Mouse (Mus musculus) layer of hippocampus, postnatal 14 days (tissue): ENCODE results near the gene Slc9a7. TPM values are rescaled to one million over a fixed set of nuclear protein-coding genes. Genes with fewer than 3 reads are reported as not detected.

ENCODE experiments used
- DNase-seq, 2 experiments: peaks; one replicate each; pipeline ENCODE4 v3.0.0; 2021 to 2022; ENCODE audit warnings: low spot score in 2 of 2, mixed read lengths in 1 of 2
- long read RNA-seq, 2 experiments: library from polyadenylated mRNA; stranded (forward); transcript quantifications; one replicate each; pipeline ENCODE4 v2.0.0; 2021
- total RNA-seq, 2 experiments: library from RNA; stranded (reverse); gene quantifications; 2 replicates each; pipeline ENCODE4 v1.2.3; 2021

Slc9a7 gene
- total RNA-seq = 10 to 100 TPM; 66.5 to 68.3 TPM
- long read RNA-seq, experiment 1, partial matches to known transcripts = 6 of 10 reads
- long read RNA-seq, experiment 1, other reads (novel, unspliced or antisense) = 3 of 10 reads
- long read RNA-seq, experiment 2, partial matches to known transcripts = 0 of 4 reads
- long read RNA-seq, experiment 2, other reads (novel, unspliced or antisense) = 4 of 4 reads

DNA sequence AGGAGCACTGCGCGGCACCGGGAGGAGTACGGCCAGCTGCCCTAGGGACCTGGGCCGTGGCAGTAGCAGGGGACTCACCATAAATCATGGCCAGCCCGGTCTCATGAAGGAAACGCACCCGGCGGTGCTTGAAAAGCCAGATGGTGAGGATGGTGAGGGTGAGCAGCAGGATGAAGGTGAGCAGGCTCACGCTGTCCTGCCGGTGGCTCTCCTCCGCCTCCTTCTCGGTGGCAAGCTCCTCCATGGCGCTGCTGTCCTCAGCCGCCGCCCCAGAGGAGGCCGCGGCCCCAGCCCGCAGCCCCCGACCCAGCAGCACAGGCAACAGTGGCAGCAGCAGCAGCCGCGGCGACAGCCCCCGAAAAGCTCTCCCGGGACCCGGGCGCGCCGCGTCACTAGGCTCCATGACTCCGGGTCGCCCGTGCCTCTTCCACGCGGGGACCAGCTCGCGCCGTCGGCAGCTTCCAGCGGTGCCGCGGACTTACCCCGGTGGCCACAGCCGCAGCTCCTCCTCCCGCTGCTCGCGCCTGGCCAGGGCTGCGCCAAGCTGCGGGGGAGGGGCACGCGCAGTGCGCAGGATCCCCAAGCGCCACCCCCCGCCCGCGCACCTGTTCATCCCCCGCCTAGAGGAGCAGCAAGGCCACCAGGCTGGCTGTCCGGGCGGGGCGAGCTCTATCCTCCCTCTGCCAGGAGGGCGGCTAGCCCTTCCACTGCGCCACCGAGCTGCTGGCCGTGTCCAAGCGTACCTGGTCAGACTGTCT, at the start of gene Slc9a7:
TSS of gene Slc9a7 (minus strand) at position 526 of the 758 bp plus-strand sequence.
- DNase-seq = peak; percentile 50 to 54

DNA sequence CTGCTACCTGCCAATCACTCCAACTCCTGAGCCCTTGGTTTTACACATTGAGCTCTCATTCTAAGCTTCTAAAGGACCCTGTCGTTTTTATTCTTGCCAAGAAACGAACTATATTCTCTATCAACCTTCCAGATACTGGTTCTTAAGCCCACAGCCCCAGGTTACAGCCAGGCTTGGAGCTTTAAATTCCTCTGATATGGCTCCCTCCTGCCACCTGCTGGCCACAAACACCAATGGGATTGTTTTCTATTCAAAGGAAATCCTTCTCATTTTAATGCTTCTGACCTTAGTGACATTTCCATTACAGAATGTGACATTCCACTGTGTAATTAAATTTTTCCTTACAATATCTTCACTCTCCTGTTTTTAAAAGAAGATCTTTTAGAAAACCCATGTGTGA, 44.1 kb upstream of the Slc9a7 start:
- DNase-seq = peak; percentile 15 to 42

DNA sequence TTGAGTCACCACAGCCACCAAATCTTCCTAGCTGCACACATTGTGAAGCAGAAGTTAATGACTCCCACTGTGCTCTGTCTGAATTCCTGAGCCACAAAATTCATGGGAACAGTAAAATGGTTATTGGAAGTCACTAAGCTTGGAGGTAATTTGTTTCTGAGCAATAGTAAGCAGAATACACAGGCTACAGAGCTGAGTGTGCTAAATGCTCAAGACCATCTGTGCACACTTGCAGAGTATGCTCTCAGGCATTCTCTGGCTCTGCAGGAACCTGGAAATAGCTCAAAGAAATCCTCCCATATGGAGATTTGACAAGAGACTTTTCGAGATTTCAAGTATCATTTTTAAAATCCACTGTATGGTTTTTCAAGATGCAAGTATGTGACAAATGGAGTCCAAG, 41.1 kb upstream of the Slc9a7 start:
- peak in 1 of 2 experiments; percentile 43 for DNase-seq

DNA sequence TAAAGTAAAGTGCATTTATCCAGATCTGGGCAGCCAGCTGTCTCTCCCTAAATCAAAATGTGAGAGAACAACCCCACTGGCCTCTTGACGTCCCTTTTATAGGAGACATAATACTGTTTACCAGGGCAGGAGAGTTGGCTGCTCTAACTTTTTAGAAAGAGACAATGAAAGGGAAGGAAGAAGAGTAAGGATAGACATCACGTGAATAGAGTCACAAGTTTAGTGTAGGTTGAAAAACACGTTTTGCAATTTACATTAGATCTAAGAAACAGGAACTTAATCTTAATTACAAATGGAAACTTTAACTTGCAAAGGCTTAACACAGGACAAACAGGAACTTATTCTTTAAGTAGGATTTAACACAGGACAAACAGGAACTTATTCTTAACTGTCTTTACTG, 15.6 kb upstream of the Slc9a7 start:
- DNase-seq = no peak

DNA sequence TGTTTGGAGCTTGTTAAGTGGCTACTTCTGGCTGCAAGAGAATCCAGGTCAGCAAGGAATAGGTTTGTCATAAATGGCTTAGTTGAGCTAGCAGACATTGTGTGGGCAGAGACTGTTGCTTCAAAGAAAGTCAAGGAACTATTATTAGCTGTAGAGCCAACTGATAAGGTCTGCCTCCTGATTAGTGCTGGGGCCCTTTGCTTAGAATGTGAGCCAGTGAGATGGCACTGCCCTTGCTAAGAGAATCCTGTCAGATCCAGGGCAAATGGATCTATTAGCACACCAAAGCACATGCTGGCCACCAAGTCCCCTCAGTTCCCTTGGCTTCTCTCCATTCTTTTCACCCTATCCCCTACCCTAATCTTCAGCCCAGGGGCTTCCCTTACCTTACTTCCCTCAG, 14.3 kb upstream of the Slc9a7 start:
- DNase-seq = no peak

DNA sequence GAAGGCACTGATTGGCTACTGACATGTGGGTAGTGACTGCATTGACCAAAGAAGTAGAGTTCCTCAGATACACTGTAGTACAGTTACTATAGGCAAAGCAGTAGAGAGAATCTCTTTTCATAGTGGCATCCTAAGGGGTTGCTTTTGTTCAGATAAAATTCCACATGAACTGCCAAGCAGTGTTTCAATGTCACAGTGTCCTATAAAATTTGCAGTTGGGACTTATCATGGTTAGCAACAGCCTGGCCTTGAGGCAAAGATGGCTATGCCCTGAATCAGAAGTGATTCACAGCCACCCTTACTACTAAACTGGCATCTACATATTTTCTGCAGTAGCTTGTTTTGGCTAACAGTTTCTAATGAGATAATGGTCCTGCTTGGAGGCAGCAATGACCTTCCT, 11.7 kb upstream of the Slc9a7 start:
- no peak for DNase-seq

DNA sequence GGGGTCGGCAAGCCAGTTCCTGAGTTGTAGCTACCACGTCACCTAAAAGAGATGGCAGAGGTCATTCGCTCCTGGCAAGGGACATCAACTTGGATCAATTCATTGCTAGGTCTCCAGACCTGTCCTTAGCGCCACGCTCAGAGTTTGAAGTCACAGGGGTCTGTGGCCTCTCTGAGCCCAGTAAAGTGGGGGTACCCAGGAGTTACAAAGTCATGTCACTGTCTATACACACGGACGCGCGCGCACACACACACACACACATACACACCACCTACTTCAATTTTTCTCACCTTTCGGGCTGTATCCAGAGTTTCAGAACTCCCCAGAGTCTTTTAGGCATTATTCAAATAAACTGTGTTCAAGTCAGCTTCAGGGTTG, 422 bp upstream of the Slc9a7 start:
- DNase-seq = no peak

DNA sequence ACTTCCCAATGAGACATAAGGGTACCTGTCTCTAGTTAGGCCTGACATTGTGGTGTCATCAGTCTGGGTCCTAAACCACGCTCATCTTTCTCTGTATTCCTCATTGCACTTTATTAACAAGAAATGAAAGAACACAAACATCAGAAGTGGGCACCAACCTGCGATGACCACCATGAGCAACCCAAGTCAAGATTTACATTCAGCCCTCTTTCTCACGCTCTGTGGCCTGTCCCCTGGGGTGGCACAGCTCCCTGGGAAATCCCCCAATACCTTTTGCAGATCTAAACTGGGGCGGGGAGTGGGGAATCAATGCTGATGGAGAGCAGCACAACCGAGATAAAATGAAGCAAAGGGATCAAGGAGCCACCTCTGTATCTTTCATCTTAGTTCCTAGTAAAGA, 892 bp downstream of the Slc9a7 start:
- peak; percentile 7 to 8 for DNase-seq

DNA sequence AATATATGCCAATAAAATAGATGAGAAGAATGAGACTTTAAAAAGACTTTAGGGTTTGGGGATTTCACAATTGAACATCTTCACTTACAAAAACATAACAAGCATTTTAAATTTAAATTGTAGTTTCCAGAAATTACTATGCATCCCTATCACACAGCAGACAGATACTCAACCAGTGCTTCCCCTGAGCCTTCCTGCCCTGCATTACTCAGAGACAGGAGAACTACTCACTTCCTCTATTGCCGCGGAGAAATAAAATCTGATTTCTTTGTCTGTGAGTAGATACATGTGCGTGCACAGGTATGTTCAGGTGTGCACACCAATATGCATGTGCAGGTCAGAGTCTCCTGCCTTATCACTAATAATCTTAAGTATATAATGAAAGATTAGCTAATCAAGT, 2.9 kb downstream of the Slc9a7 start:
- DNase-seq = no peak

DNA sequence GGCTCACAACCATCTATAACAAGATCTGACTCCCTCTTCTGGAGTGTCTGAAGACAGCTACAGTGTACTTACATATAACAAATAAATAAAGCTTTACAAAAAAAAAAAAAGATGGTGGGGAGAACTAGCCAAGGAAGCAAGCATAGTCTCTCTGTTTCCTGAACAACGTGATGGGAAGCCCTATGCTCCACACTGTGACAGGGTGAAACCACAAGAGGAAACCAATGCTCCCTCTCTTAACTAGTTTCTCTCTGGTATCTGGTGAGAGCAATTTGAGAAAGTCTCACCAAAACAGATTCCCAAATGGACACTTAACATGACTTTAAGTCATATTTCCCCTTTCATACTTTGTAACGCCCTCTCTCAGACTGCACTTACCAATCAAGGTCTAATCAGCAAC, 5.4 kb downstream of the Slc9a7 start:
- no peak for DNase-seq

DNA sequence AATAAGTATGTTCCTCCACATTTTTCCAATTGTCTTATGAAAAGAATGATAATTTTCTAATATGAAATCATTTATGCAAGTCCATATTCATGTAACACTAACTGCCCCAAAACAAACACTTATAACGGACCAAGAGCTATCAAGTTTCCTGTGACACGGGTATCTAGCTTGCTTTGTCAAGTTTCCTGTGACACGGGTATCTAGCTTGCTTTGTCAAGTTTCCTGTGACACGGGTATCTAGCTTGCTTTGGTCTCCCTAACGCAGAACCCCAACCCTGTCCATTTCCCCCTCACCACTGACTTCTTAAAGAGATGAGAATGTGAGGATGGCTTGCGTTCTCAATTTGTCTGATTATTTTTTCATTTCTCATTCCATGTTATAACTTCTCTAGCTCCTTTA, 12.2 kb downstream of the Slc9a7 start:
- no peak for DNase-seq

DNA sequence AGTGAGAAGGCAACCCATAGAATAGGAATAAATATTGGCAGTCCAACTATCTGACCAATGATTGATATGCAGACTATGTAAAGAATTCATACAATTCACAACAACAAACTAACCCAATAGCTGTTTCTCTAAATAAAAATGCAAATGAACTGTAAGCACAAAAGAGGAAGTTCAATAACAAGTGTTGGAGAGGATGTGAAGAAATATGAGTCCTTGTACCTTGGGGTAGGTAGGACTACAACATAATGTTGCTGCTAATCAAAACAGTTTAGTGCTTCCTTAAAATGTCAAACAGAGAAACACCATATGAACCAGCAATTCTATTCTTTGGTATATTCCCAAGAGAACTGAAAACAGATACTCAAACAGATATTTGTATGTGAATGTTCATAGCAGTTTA, 17.8 kb downstream of the Slc9a7 start:
- DNase-seq = no peak

DNA sequence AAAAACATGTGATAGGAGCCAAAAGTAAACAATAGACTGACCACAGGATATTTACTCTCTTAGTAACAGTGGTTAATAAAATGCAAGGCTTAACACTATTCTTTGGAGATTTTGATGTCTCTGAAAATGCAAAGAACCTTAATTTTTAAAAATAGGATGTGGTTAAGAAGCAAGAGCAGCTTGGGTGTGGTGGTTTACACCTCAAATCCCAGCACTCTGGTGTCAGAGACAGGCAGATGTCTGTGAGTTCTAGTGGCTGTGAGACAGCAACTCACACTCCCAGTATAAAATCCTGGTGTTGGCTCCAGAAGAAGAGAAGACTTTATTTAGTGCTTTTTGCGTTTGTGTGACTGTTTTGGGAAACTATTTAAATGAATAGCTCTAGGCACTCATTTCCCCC, 19.6 kb downstream of the Slc9a7 start:
- DNase-seq = no peak

DNA sequence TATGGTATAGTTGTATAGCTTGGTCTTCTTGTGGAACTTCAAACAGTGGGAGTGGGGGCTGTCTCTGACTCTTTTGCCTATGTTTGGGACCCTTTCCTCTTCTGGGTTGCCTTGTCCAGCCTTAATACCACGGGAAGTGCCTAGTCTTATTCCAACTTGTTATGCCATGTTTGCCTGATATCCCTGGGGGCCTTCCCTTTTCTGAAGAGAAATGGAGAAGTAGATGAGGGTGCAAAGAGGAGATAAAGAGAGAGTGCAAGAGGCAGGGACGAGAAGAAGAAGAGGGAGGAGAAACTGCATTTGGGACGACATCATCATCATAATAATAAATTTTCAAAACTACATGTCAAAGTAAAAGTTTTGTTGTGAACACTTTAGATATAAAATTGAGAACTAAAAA, 21.6 kb downstream of the Slc9a7 start:
- DNase-seq = no peak

DNA sequence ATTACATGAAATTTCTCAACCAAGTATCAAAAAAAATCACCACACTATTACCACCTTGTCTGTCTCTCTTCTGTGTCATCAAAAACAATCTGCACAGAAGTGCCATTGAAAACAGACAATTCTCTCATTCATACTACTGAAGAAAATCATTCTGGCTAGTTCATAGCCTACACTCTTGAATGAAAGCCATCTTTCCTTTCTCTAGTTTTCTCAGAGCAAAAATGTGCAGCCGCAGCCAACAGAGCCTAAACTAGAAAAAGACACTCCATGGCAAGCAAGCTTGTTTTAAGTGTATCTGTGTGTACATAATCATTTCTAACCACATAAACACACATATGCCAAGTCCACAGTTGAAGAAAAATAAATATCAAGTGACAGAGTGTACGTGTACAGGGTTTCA, 27.2 kb downstream of the Slc9a7 start:
- no peak for DNase-seq

DNA sequence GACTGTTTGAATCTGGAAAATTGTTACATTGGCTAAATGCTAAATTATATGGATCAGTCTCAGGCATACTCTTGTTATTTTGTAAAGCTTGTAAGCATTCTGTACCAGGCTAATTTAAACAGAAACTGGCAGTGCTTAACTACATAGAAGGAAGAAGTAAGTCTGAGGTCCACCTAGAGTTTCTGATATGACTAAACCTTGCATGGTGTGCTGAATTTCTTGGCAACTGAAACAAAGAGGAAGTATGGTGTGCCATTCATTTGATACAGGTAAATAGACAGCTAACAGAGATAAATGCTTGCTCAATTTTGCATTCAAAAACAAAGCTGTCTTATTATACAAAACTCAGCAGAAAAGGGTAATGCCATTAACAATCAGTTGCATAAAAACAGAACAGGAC, 63.5 kb downstream of the Slc9a7 start:
- no peak for DNase-seq

DNA sequence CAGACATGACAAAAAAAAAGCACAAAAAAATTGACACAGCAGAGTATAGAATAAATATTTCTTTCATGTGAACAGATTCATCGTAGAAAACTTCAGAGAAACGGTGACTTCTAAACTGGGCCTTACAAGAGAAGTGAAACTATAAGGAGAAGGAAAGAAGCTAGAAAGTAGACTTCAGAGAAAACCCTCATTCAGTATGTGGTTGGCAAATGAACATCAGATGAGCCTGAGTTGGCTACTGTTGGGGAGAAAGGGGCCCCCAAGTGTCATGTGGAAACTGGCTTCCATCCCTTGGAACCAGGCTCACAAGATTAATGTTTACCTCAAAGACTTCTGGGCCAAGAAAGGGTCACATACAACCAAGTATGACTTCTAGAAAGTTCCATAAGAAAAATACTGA, 70.1 kb downstream of the Slc9a7 start:
- DNase-seq = no peak

DNA sequence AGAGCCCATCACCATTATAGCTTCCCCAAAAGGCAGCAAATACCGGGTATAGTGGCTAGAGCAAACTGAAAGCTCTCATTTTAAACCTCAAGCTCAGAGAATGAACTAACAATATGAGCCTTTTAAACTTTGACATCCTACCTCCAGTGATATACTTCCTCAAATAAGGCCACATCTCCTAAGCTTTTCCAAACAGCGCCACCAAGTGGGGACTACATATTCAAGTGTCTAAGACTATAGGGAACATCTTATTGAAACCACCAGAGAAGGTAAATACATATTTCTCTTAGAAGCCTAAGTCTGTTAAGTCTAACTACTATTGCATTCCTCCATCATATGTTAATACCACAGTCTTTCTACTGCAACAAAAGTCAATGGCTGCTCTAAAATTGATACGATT, 106.0 kb downstream of the Slc9a7 start:
- no peak for DNase-seq

DNA sequence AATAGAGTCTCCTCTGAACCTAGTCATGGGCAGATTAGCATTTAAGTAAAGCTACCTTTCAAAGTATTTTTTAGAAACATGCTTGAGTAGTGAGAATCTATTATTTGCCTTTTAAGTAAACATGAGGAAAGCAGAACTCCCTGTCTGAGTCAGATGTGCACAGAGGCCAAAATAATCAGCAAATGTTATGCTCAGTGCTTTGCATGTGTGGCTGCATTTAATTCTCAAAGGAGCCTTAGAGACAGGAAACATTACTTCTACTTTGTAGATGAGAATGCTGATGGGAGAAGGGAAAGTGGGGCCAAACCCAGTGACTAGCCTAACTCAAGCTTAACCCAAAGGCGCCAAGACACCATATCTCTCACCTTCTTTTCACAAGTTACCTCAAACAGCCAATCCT, 114.8 kb downstream of the Slc9a7 start:
- DNase-seq = no peak

DNA sequence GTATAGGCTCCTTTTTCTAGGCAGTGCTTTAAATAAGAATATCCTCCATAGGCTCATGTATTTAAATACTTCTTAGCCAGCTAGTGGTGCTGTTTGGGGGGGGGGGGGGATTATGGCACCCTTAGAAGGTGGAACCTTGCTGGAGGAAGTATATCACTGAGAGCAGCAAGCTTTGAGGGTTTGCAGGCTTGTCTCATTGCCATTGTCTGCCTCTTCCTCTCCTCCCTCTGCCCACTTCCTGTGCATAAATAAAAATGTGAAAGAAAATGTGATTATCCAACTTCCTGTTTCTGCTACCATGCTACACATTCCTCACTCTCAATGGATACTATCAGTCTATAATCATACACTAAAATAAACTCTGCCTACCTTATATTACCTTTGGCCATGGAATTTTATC, 123.2 kb downstream of the Slc9a7 start:
- DNase-seq = no peak

DNA sequence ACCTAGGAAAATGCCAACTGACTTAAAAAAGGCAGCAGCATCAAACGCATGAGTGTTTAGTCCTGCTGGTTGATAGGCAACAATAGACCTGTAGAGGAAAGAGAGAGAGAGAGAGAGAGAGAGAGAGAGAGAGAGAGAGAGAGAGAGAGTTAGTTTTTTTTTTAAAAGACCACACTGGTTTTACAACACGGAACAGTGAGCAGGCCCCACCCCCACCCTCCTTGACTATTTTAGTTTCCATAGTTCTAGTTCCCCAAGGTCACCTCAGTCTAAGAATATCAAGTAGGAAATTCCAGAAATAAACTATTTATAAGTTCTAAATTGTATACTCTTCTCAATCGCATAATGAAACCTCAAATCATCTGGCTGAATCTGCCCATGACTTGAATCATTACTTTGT, 126.6 kb downstream of the Slc9a7 start:
- DNase-seq = no peak

DNA sequence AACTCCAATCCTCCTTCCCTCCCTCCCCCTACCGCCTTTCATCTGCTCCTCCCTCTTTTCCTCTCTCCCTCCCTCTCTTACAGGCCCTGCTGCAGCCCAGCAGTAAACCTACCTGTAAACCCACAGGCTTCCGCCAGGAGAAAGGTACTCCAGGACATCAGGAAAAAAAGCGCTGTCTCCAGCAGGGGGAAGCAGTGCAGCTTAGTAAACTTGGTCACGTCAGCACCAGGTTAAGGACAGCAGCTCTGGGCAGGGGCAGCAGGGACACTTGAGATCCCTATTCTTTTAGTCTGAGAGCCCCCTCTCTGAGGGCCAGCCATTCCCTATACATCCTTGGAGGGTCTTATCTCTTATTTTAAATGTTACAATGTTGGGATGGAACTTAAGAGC, 129.3 kb downstream of the Slc9a7 start:
- DNase-seq = no peak

DNA sequence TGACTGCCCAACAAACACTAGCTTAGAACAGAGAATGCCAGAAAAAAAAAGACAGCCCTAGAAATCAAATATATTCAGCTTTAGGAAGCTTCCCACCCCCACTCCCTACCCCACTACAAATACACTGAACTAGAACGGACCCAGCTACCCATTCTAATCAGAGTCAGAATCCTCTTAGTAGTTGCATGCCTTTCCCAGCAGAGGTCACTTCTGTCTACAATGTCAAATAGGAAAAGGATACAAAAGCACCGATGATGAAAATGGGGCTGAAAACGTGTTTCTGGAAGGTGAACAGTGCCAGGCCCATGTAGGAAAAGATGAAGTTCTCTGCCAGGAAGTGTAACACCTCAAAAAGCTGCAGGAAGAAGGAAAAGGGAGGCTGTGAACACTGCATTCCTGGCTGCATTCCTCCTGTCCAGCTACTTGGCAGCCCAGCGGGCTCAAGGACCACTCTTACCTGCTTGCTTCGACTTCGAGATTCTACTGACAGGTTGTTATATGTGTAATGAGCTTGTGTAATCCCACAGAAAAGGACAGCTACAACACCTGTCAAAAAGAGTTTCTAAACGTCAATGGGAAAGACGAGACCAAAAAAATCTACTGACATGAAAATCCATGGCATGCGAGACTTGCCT, 129.8 kb downstream of the Slc9a7 start:
- no peak for DNase-seq
